Mouse (Mus musculus) brain, adult 2 months (tissue): Measurements from ENCODE around the gene Negr1.

ENCODE experiments used
- DNase-seq: peaks from one replicate; pipeline ENCODE4 v3.0.0; 2011; ENCODE audit warnings: low read depth, low spot score

The Negr1 gene

DNA sequence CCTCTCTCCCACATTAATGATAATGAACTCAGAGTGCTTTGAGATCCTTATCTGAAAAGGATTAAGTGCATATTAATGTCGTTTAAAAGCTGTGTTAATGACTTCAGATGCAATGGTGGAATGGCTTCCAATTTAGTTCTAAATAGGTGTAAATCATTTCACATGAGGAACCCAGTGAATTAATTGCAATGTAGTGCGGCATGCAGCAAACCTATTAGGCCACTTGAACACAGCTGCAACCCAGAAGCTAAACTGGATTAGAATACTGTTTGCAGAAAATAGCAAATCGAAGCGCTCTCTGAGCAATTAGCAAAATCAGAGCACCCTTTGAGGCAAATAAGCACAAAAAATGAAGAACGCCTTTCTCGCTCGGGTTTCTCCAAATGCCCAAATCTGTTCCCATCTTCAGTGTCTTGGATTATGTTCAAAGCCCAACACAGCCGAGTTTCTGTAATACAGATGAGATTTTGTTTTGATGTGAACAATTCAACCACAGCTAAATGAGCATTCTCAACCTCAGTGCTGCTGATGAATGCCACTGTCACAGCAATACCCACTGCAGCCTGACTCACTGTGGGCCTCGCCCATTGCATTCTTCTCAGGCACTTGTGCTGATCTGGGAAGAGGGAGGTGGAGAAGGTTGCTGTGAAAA lies 342.5 kb downstream of the Negr1 start:
- peak; percentile 78 for DNase-seq

DNA sequence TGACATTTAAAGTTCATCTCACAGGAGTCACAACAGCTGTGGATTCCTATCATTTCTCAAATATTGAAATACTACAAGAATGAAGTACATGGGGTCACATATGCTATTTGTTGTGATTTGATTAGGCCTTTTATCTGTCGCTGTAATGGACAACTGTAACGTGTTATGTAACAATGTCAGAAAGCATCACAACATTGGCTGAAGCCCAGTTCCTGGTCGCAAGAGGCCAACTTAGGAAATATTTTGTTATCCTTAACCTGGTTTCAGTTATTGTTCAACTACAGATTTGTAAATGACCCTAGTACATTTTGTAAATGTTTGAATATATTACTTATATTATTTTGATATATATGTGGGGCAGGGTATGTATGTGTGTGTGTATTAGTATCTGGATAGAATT lies 351.2 kb downstream of the Negr1 start:
- DNase-seq, result no peak

DNA sequence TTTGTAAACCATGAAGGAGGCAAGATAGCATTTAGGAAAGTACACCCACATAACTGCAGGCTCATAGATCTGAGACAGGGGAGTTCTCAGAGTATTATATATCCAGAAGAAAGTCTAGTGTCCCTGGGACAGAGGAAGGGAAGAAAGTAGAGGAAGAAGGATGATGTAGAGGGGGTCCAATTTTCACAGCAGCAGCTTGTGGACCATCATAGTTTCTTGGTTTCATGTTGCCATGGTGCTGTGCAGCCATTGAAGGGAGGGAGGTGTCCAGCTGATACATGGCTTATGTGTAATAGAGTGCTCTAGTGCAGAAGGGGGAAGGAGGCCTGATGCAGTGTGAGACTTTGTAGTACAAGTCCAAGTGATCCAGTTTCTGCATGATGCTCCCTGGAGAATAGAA lies 359.8 kb downstream of the Negr1 start:
- DNase-seq, result no peak

GRCm38 (mm10) chr3:156923159-156923558 lies 361.6 kb downstream of the Negr1 start:
- no peak for DNase-seq

DNA sequence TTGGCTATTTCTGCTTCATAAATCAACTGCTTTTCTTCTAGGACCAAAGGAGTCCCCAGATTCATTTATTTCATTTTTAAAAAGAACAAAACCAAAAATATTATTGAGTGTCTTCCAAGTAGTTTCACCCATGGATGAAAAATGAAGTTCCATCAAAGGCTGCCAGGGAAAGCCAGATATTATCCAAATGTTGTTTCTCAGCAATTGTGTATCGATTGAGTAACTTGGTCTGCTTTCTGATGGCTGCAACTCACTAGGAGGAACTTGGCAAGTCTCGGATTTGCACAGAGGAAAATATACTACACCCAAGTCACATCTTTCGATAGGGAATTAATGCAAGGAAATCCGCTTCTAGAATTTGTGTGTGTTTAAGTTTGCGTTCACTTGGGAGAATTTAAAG lies 363.5 kb downstream of the Negr1 start:
- DNase-seq, result no peak

- peak; percentile 96 for DNase-seq
Observed at GRCm38 (mm10) chr3:156928396-156929061, 366.9 kb downstream of the Negr1 start.

- DNase-seq, result peak; percentile 89
Observed at GRCm38 (mm10) chr3:156929062-156929397, 367.4 kb downstream of the Negr1 start.

- peak; percentile 69 for DNase-seq
Observed at GRCm38 (mm10) chr3:156929677-156930440, 368.3 kb downstream of the Negr1 start.

- DNase-seq, result no peak
Observed at GRCm38 (mm10) chr3:156931011-156931410, 369.4 kb downstream of the Negr1 start.

GRCm38 (mm10) chr3:156931540-156931939 lies 369.9 kb downstream of the Negr1 start:
- no peak for DNase-seq

DNA sequence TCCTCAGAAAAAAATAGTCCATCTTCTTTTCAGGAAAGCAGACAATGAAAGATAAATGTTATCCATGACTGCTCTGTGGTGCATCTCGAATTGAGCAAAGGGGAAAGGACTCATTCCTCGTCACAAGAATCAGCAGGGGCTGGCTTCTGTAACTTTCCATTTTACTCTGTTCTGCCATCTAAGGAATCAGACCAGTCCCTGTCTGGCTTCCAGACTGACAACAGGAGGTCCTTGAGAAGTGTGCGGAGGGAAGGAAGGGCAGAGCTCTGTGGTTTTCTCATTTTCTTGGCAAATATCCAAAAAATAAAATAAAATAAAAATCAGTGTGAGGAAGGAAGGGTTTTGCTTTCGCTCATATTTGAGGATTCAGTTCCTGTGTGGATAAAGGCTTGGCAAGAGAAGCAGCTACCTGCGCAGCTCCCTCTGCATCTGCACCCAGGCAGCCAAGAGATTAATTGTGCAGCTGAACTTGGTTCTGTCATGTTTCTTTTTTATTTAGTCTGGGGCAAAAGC lies 373.2 kb downstream of the Negr1 start:
- DNase-seq, result peak; percentile 94

- peak; percentile 88 for DNase-seq
Observed at GRCm38 (mm10) chr3:156947404-156947803, 385.8 kb downstream of the Negr1 start.

DNA sequence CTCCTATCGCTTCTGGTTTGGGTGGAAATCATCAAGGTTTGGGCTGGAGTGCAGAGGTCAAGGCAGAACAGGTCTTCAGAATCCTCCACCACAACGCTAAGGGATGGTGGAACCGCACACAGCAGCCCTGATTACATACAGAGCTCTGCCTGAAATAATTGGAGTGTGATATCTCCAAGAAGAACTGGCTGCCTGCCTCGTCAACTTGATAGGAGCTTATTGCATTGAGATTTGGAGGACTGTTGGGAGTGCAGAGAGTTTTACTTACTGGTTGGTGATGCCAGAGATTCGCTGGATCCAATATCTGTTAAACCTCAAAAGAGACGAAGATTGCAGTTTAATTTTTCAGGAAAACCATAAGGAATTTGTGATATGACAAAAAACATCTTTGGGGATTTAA lies 391.4 kb downstream of the Negr1 start:
- DNase-seq, result peak; percentile 68

GRCm38 (mm10) chr3:156955094-156955493 lies 393.5 kb downstream of the Negr1 start:
- DNase-seq, result peak; percentile 50

- DNase-seq, result peak; percentile 76
Observed at GRCm38 (mm10) chr3:156958640-156959039, 397.0 kb downstream of the Negr1 start.

- DNase-seq, result no peak
Observed at GRCm38 (mm10) chr3:156968764-156969163, 407.2 kb downstream of the Negr1 start.

DNA sequence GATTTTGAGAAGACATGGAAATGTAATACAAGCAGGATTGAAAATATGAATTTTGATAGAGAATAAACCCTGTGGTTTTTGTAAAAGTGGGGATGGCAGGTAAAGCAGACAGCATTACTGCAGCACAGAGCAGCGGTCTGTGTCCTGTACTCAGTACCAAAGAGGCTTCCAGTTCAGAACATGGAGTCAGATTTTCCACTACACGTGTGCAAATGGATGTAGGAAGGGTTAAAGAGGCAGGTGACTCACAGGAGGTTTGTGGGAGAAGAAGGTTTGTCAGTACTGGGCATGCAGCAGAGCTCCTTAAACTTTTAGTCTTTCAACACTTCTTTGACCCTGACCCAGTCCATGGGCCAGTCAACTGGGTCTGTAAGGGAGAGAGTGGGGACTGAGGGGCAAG lies 409.5 kb downstream of the Negr1 start:
- DNase-seq, result no peak

- no peak for DNase-seq
Observed at GRCm38 (mm10) chr3:156976816-156977215, 415.2 kb downstream of the Negr1 start.

- no peak for DNase-seq
Observed at GRCm38 (mm10) chr3:156980042-156980716, 418.6 kb downstream of the Negr1 start.

DNA sequence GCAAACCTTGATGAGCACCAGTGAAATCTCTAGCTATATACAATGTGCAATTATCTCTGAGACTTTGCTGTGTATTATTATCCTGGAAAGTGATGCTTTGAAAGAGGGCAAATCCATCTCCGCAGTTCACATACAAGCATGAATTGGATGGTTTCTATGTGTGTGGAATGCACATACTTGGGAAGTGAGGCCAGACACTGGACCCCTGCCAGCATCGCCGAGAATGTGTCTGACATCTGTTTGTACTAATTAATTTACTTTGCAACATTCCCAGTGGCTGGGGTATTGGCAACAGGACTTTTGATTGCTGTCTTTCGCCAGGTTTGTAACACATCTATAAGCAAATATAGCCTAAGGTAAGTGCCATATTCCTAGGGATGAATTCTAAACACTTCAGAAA lies 420.5 kb downstream of the Negr1 start:
- DNase-seq, result no peak

DNA sequence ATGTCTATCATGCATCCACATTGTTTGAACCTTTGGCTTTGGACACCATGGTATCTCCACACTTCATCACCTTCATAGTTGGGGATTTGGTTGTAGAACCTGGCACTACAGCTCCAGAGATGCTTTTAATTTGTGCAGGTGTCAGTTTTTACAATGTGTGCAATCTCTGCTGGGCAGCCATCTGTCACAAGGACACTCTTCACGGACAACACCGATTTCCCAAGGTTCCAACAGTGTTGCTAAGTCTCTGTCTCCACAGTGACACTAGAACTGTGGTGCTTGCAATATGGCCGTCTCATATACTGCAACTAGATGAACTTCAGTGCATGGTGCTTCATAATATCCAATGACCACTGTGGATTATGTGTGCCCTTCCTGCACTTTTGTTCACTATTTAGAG lies 425.5 kb downstream of the Negr1 start:
- DNase-seq, result peak; percentile 88

GRCm38 (mm10) chr3:156992171-156992570 lies 430.6 kb downstream of the Negr1 start:
- DNase-seq, result no peak
